Mouse (Mus musculus) adrenal gland (tissue): ENCODE data around the gene Gm21671.
"Not testable (repeated sequence)": the region's sequence is repeated elsewhere in the genome, so short reads cannot be mapped to it uniquely, and the experiment has no call there.

Experiments used
- intact Hi-C: fragments of 180-260 bp; cut with DNase I; formaldehyde crosslinking; loops from one replicate; pipeline ENCODE4 v1.15.1; 2025
- long read RNA-seq, 2 experiments: library from polyadenylated mRNA; unstranded; transcript quantifications; one replicate each; pipeline ENCODE4 v2.0.0; 2020; ENCODE audit warnings: borderline replicate concordance in 1 of 2; ENCODE audit not compliant: insufficient replicate concordance in 1 of 2

The Gm21671 gene
- long read RNA-seq, experiment 1: 0 reads
- long read RNA-seq, experiment 2: 0 reads

DNA sequence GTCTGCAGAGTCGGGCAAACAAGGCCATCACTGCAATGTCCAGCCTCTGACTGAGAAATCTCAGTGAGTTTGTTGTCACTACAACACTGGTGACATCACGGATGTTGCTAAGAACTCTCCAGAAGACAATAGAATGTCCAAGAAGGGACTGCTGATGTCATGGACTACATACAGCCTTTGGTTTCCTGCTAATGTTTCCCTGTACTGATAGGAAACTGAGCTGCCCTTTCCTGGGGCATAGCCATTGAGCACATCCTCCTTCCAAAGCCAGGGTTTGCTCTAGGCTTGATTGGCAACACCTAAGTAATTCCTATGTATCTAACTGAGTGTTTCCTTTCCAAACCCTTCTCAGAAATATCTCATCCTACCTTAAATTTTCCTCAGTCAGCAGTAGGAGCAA is at the start of gene Gm21671:
Gene Gm21671 (minus strand): TSS at position 101 of the 400 bp plus-strand sequence.
- intact Hi-C loops: not testable (repeated sequence)

- intact Hi-C loops: not testable (repeated sequence)
Observed at GRCm38 (mm10) chr5:25988550-25988949, 34.3 kb upstream of the Gm21671 start, which contains the start of gene Gm21698. Gene Gm21698 (minus strand): TSS chr5:25988650.

DNA sequence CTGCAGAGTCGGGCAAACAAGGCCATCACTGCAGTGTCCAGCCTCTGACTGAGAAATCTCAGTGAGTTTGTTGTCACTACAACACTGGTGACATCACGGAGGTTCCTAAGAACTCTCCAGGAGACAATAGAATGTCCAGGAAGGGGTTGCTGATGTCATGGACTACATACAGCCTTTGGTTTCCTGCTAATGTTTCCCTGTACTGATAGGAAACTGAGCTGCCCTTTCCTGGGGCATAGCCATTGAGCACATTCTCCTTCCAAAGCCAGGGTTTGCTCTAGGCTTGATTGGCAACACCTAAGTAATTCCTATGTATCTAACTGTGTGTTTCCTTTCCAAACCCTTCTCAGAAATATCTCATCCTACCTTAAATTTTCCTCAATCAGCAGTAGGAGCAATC is 18.3 kb upstream of the Gm21671 start, which contains the start of gene Gm21680:
Gene Gm21680 (minus strand): TSS at position 101 of the 400 bp plus-strand sequence.
- intact Hi-C loops: not testable (repeated sequence)

DNA sequence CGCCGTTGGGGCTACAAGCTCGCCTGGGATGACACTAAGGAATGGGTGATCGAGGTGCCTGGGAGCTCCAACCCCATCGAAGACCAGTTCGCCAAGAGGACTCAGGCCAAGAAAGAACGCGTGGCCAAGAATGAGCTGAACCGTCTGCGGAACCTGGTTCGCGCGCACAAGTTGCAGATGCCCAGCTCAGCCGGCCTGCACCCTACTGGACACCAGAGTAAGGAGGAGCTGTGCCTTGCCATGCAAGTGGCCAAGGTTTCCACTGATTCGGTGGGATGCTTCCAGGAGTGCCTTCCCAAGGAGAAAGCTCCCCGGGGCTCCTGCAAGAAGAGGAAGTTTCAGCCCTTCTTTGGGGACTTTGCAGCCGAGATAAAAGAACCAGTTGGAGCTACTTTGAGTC is 2.8 kb upstream of the Gm21671 start:
- intact Hi-C loops: not testable (repeated sequence)

DNA sequence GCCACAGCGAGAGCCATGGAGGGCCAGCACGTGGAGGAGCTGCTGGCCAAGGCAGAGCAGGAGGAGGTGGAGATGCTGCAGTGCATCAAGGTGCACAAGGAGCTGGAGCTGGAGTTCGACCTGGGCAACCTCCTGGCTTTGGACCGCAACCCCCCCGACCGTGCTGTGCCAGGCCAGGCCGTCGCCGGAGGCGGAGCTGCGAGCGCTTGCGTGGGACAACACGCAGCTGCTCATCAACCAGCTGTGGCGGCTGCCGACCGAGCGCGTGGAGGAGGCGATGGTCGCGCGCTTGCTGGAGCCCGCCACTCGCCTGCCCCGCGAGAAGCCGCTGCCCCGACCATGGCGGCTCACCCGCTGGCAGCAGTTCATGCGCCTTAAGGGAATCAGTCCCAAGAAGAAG is 2.4 kb upstream of the Gm21671 start:
- intact Hi-C loops: not testable (repeated sequence)

- intact Hi-C loops: not testable (repeated sequence)
Observed at GRCm38 (mm10) chr5:25945391-25945790, 8.8 kb downstream of the Gm21671 start.

DNA sequence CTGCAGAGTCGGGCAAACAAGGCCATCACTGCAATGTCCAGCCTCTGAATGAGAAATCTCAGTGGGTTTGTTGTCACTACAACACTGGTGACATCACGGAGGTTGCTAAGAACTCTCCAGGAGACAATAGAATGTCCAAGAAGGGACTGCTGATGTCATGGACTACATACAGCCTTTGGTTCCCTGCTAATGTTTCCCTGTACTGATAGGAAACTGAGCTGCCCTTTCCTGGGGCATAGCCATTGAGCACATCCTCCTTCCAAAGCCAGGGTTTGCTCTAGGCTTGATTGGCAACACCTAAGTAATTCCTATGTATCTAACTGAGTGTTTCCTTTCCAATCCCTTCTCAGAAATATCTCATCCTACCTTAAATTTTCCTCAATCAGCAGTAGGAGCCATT is 11.9 kb downstream of the Gm21671 start, which contains the start of gene Gm21663:
Gene Gm21663 (minus strand): TSS at position 101 of the 400 bp plus-strand sequence.
- intact Hi-C loops: not testable (repeated sequence)
